Comparison of ENCODE assay signal across 10 mouse cellular contexts in genomic region chr7:98437629-98438028, GRCm38 (mm10). TPM values are rescaled to one million over a fixed set of nuclear protein-coding genes. Genes with fewer than 3 reads are reported as not detected.
DNase-seq lines count a peak whose midpoint lies in the region; ATAC-seq and TF ChIP-seq lines count a peak whose summit lies in the region.
"Had no signal": no experiment of that assay in that cellular context is flagged by ENCODE, and none has a peak within 500 bp of the region (broad histone marks: within the 10 kb centered on the region; RNA-seq: fewer than 3 reads in every experiment).

No protein-coding gene starts in this region.

- no peaks in the 10 kb centered on the region for H3K36me3 ChIP-seq in intestine, postnatal 0 days (ENCODE audit: control insufficient read depth, insufficient read depth)
- no peaks in the 10 kb centered on the region for H3K36me3 ChIP-seq in intestine, embryonic 16.5 days (ENCODE audit: control insufficient read depth, insufficient read depth, low read length)
- H3K36me3 ChIP-seq in ES-Bruce4 (ENCODE audit: control insufficient read depth, insufficient read depth, low read length, poor library complexity, severe bottlenecking): no peaks in the 10 kb centered on the region
- H3K36me3 ChIP-seq in limb, embryonic 14.5 days (ENCODE audit: control insufficient read depth, insufficient read depth, low read length): no peaks in the 10 kb centered on the region

- H3K27me3 ChIP-seq in intestine, postnatal 0 days (replicated peaks; ENCODE audit: control insufficient read depth, insufficient read depth, low read length): no peaks in the 10 kb centered on the region
- no peaks in the 10 kb centered on the region; the same call in 1 of the 2 replicates for H3K27me3 ChIP-seq in intestine, embryonic 16.5 days (replicated peaks; ENCODE audit: control insufficient read depth, insufficient read depth, low read length)
- no peaks in the 10 kb centered on the region for H3K27me3 ChIP-seq in ES-Bruce4 (ENCODE audit: control insufficient read depth, insufficient read depth, low read length, poor library complexity, severe bottlenecking)
- H3K27me3 ChIP-seq in limb, embryonic 14.5 days (ENCODE audit: control insufficient read depth, insufficient read depth, low read length): no peaks in the 10 kb centered on the region

- H3K4me3 ChIP-seq in intestine, postnatal 0 days (ENCODE audit: low read depth, low read length): no peak overlapping the region
- no peak overlapping the region for H3K4me3 ChIP-seq in intestine, embryonic 16.5 days (ENCODE audit: low read length)
- H3K4me3 ChIP-seq in ES-Bruce4 (ENCODE audit: low read depth, low read length): no peak overlapping the region
- H3K4me3 ChIP-seq in limb, embryonic 14.5 days (replicated peaks; ENCODE audit: low read length): no peak overlapping the region

- H3K9me3 ChIP-seq in intestine, postnatal 0 days (ENCODE audit: control insufficient read depth): no peaks in the 10 kb centered on the region
- H3K9me3 ChIP-seq in intestine, embryonic 16.5 days (ENCODE audit: control insufficient read depth, low read length): no peaks in the 10 kb centered on the region
- no peaks in the 10 kb centered on the region for H3K9me3 ChIP-seq in ES-Bruce4 (replicated peaks; ENCODE audit: control insufficient read depth, insufficient read depth, low read length, poor library complexity, severe bottlenecking)
- H3K9me3 ChIP-seq in limb, embryonic 14.5 days (ENCODE audit: control insufficient read depth, low read length): no peaks in the 10 kb centered on the region

- no peak for TF ChIP-seq POLR2A in ES-Bruce4 (IDR thresholded peaks at IDR 0.05; ENCODE audit: insufficient read depth, low read length)
- TF ChIP-seq POLR2A in limb, embryonic 14.5 days (IDR thresholded peaks at IDR 0.05; ENCODE audit: borderline replicate concordance, extremely low read depth, insufficient read depth, insufficient read length): no peak

- peak; percentile 52 for DNase-seq in A20 (ENCODE audit: low read depth, low spot score)
- peak; percentile 23 for DNase-seq in cerebellum, adult 9-11 months
- peak; percentile 5 for DNase-seq in limb, embryonic 14.5 days (ENCODE audit: low spot score)
- peak; percentile 68 for DNase-seq in thymus, postnatal 0 days (ENCODE audit: low spot score)
- no peak for DNase-seq in gastrocnemius, postnatal 25 days

- WGBS in intestine, postnatal 0 days: 34% methylated on average over 9 of the region's 9 CpGs
- WGBS in intestine, embryonic 16.5 days: 34% methylated on average over 9 of the region's 9 CpGs
- WGBS in limb, embryonic 14.5 days: 32% methylated on average over 9 of the region's 9 CpGs

- no peaks in the 10 kb centered on the region for H3K4me1 ChIP-seq in intestine, postnatal 0 days (replicated peaks; ENCODE audit: control insufficient read depth, insufficient read depth, low read length)
- no peaks in the 10 kb centered on the region for H3K4me1 ChIP-seq in intestine, embryonic 16.5 days (ENCODE audit: control insufficient read depth, insufficient read depth, low read length)
- H3K4me1 ChIP-seq in ES-Bruce4 (ENCODE audit: control insufficient read depth, insufficient read depth, low read length): no peaks in the 10 kb centered on the region
- no peaks in the 10 kb centered on the region for H3K4me1 ChIP-seq in limb, embryonic 14.5 days (ENCODE audit: control insufficient read depth, insufficient read depth, low read length)

- H3K4me2 ChIP-seq in intestine, postnatal 0 days (replicated peaks; ENCODE audit: low read depth): no peak overlapping the region
- no peak overlapping the region for H3K4me2 ChIP-seq in intestine, embryonic 16.5 days (ENCODE audit: low read depth, low read length)
- no peak overlapping the region for H3K4me2 ChIP-seq in limb, embryonic 14.5 days (replicated peaks; ENCODE audit: low read depth, low read length, severe bottlenecking)

- H3K27ac ChIP-seq in intestine, postnatal 0 days (ENCODE audit: low read depth, low read length): no peak overlapping the region
- H3K27ac ChIP-seq in intestine, embryonic 16.5 days (ENCODE audit: low read length): no peak overlapping the region
- no peak overlapping the region for H3K27ac ChIP-seq in ES-Bruce4 (ENCODE audit: insufficient read depth, low read length)
- no peak overlapping the region for H3K27ac ChIP-seq in limb, embryonic 14.5 days (replicated peaks; ENCODE audit: low read depth, low read length)

- no peak overlapping the region for H3K9ac ChIP-seq in intestine, postnatal 0 days (ENCODE audit: low read depth, low read length)
- H3K9ac ChIP-seq in intestine, embryonic 16.5 days (ENCODE audit: low read depth, low read length): no peak overlapping the region
- no peak overlapping the region for H3K9ac ChIP-seq in ES-Bruce4 (ENCODE audit: low read depth, poor library complexity, severe bottlenecking)
- no peak overlapping the region for H3K9ac ChIP-seq in limb, embryonic 14.5 days (ENCODE audit: low read depth, low read length, severe bottlenecking)

- TF ChIP-seq EP300 in ES-Bruce4 (IDR thresholded peaks at IDR 0.05; ENCODE audit: insufficient read depth, low read depth, low read length): no peak

- TF ChIP-seq CTCF in intestine, postnatal 0 days (IDR thresholded peaks at IDR 0.05; ENCODE audit: low read depth): peak; percentile 80
- TF ChIP-seq CTCF in ES-Bruce4 (IDR thresholded peaks at IDR 0.05; ENCODE audit: low read depth, low read length): peak; percentile 92

- no peak for ATAC-seq in intestine, postnatal 0 days
- no peak for ATAC-seq in intestine, embryonic 16.5 days
- ATAC-seq in limb, embryonic 14.5 days (ENCODE audit: low FRiP score, low read depth): no peak

RNA-seq across cellular contexts. Expression of gene Gucy2d, which starts 2.6 kb away (rescaled TPM):
- 4.1 and 4.5 TPM in 2 replicates for polyA plus RNA-seq in intestine, postnatal 0 days (2015; fragmentation: Nextera tagmentation; extraction: Ambion mirVana)
- 2.2 and 3.7 TPM in 2 replicates for polyA plus RNA-seq in intestine, embryonic 16.5 days (2015; fragmentation: Nextera tagmentation; extraction: Ambion mirVana)
- not detected in 2 replicates for polyA plus RNA-seq in ES-Bruce4 (2011; ENCODE audit: insufficient read depth, insufficient read length, low read depth, missing spikeins)
- polyA plus RNA-seq in limb, embryonic 14.5 days (2012; rRNA removed): 0.09 TPM in 1 of 2 replicates, not detected in the other
- not detected in 2 replicates for polyA plus RNA-seq in limb, embryonic 14.5 days (2014; fragmentation: Nextera tagmentation; extraction: Ambion mirVana)
- polyA plus RNA-seq in thymus, postnatal 0 days (2015; fragmentation: Nextera tagmentation; extraction: Ambion mirVana): not detected in 2 replicates
- total RNA-seq in gastrocnemius, postnatal 25 days (2021): under 1 TPM in 1 of 2 experiments, not detected in 1; 0.15 TPM
- polyA plus RNA-seq: gonadal fat pad, adult 2 months; stomach, embryonic 14.5 days had no signal

RNA-seq across cellular contexts. Expression of gene Lrrc32, which starts 51.5 kb away (rescaled TPM):
- 6.3 and 6.9 TPM in 2 replicates for polyA plus RNA-seq in intestine, postnatal 0 days (2015; fragmentation: Nextera tagmentation; extraction: Ambion mirVana)
- polyA plus RNA-seq in intestine, embryonic 16.5 days (2015; fragmentation: Nextera tagmentation; extraction: Ambion mirVana): 11.3 and 13.7 TPM in 2 replicates
- polyA plus RNA-seq in ES-Bruce4 (2011; ENCODE audit: insufficient read depth, insufficient read length, low read depth, missing spikeins): 4.9 and 5.9 TPM in 2 replicates
- polyA plus RNA-seq in limb, embryonic 14.5 days (2012; rRNA removed): 12.3 and 16.1 TPM in 2 replicates
- 8.9 and 10.5 TPM in 2 replicates for polyA plus RNA-seq in limb, embryonic 14.5 days (2014; fragmentation: Nextera tagmentation; extraction: Ambion mirVana)
- 3.0 and 3.4 TPM in 2 replicates for polyA plus RNA-seq in thymus, postnatal 0 days (2015; fragmentation: Nextera tagmentation; extraction: Ambion mirVana)
- total RNA-seq in gastrocnemius, postnatal 25 days (2021): 1 to 10 TPM; 4.9 to 5.0 TPM
